Mouse (Mus musculus): ENCODE measurements around the gene Elavl4. TPM values are rescaled to one million over a fixed set of nuclear protein-coding genes. Genes with fewer than 3 reads are reported as not detected.
A peak's percentile ranks its signal among the peaks of the same experiment; 100 is the strongest.

Gene Elavl4
- polyA plus RNA-seq, 1 experiment from 2014 or later = 391 TPM

- Histone ChIP-seq H3K4me1 (ENCODE audit: control insufficient read depth, insufficient read depth, low read length) (no peaks in the 10 kb centered on the region), H3K4me3 (ENCODE audit: low read depth, low read length) (no peak overlapping the region), H3K36me3 (ENCODE audit: control insufficient read depth, insufficient read depth, low read length) (no peaks in the 10 kb centered on the region), H3K9ac (replicated peaks; ENCODE audit: low read depth, low read length) (no peak overlapping the region), H3K9me3 (ENCODE audit: control insufficient read depth, low read length) (no peaks in the 10 kb centered on the region), H3K27ac (ENCODE audit: low read depth, low read length) (no peak overlapping the region), H3K4me2 (ENCODE audit: low read depth, low read length) (no peak overlapping the region), H3K27me3 (ENCODE audit: control insufficient read depth, insufficient read depth, low read length) (no peaks in the 10 kb centered on the region)
- no peak for ATAC-seq (ENCODE audit: low read depth)
- 92% methylated on average over 5 of the region's 5 CpGs for WGBS
These were observed 179.7 kb downstream of the Elavl4 start for GRCm38 (mm10) chr4:110172028-110172427.

DNA sequence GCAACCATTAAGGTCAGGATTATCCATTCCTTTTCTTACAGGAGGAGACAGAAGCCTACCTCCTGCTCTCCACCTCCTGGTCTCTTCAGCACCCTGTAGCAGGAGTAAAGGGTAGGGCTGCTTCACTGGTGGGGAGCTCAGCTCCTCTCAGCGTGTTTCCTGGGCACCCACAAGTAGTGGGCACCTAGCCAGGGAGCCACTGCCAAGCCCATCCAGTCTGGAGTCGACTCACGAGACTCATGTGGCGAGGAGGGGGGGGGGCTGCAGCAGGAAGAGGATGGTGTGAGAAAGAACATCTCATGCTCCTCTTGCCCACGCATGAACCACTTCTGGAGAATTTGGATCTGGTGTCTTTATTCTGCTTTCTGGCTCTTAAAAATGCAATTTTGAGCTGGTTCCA lies 186.5 kb downstream of the Elavl4 start:
- WGBS = 79% methylated on average over 5 of the region's 5 CpGs
- H3K4me3 ChIP-seq (ENCODE audit: low read depth, low read length) = no peak overlapping the region
- H3K4me1 ChIP-seq (ENCODE audit: control insufficient read depth, insufficient read depth, low read length) = no peaks in the 10 kb centered on the region
- H3K27ac ChIP-seq (ENCODE audit: low read depth, low read length) = no peak overlapping the region
- no peaks in the 10 kb centered on the region for H3K36me3 ChIP-seq (ENCODE audit: control insufficient read depth, insufficient read depth, low read length)
- no peaks in the 10 kb centered on the region for H3K9me3 ChIP-seq (ENCODE audit: control insufficient read depth, low read length)
- no peak for ATAC-seq (ENCODE audit: low read depth)
- H3K9ac ChIP-seq (replicated peaks; ENCODE audit: low read depth, low read length) = no peak overlapping the region
- H3K27me3 ChIP-seq (ENCODE audit: control insufficient read depth, insufficient read depth, low read length) = no peaks in the 10 kb centered on the region
- H3K4me2 ChIP-seq (ENCODE audit: low read depth, low read length) = no peak overlapping the region

DNA sequence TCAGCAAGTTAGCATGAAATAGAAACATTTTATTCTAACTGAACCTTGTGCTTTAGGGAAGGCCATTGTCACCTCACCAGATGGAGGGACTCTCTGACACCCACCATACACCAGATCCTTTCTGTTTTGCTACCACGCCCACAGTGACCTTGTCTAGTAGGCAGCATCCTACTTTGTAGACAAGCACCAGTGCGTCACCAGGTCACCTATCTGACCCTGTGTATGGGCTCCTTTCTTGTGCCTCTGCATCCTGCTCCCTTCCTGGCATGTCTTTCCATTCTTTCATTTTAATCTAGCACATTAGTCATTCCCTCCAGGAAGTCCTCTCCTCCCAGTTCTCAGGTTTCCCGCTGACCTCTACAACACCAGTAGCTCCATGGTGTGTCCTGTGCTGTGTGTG lies 190.1 kb downstream of the Elavl4 start:
- H3K9me3 ChIP-seq (ENCODE audit: control insufficient read depth, low read length) = no peaks in the 10 kb centered on the region
- H3K4me1 ChIP-seq (ENCODE audit: control insufficient read depth, insufficient read depth, low read length) = no peaks in the 10 kb centered on the region
- H3K4me2 ChIP-seq (ENCODE audit: low read depth, low read length) = no peak overlapping the region
- no peak overlapping the region for H3K9ac ChIP-seq (replicated peaks; ENCODE audit: low read depth, low read length)
- no peak overlapping the region for H3K4me3 ChIP-seq (ENCODE audit: low read depth, low read length)
- 82% methylated on average over 3 of the region's 3 CpGs for WGBS
- H3K36me3 ChIP-seq (ENCODE audit: control insufficient read depth, insufficient read depth, low read length) = no peaks in the 10 kb centered on the region
- ATAC-seq (ENCODE audit: low read depth) = no peak
- H3K27me3 ChIP-seq (ENCODE audit: control insufficient read depth, insufficient read depth, low read length) = no peaks in the 10 kb centered on the region
- H3K27ac ChIP-seq (ENCODE audit: low read depth, low read length) = no peak overlapping the region

GRCm38 (mm10) chr4:110157515-110158159 lies 194.1 kb downstream of the Elavl4 start:
- Histone ChIP-seq H3K4me2 (ENCODE audit: low read depth, low read length) (no peak overlapping the region), H3K9me3 (ENCODE audit: control insufficient read depth, low read length) (no peaks in the 10 kb centered on the region), H3K27me3 (ENCODE audit: control insufficient read depth, insufficient read depth, low read length) (no peaks in the 10 kb centered on the region), H3K4me3 (ENCODE audit: low read depth, low read length) (no peak overlapping the region), H3K9ac (replicated peaks; ENCODE audit: low read depth, low read length) (no peak overlapping the region), H3K27ac (ENCODE audit: low read depth, low read length) (no peak overlapping the region), H3K4me1 (ENCODE audit: control insufficient read depth, insufficient read depth, low read length) (peaks cover 4% of the 10 kb centered on the region; the same call in 1 of the 2 replicates), H3K36me3 (ENCODE audit: control insufficient read depth, insufficient read depth, low read length) (no peaks in the 10 kb centered on the region)
- peak; percentile 42; the same call in 1 of the 2 replicates for ATAC-seq (ENCODE audit: low read depth)
- WGBS = 28% methylated on average over 3 of the region's 3 CpGs

DNA sequence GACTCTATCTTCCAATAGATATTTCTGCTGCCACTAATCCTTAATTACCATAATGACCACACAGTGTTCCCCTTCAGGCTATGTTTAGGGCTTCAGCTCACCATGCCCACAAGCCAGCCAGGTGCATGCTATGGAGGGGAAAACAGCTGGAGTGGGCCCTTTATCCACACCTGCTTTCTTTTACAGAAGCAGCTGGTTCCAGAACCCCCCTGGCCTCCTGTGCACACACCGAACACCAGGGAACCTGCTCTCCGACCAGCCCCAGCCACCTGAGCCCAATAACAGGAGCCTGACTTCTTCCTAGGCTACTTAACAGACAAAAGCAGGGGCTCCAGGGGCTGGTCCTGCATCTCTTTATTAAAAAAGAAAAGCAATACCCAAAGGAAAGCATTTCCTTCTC lies 195.8 kb downstream of the Elavl4 start:
- Histone ChIP-seq H3K4me1 (ENCODE audit: control insufficient read depth, insufficient read depth, low read length) (peaks cover 12% of the 10 kb centered on the region; the same call in 1 of the 2 replicates), H3K27me3 (ENCODE audit: control insufficient read depth, insufficient read depth, low read length) (no peaks in the 10 kb centered on the region)

More for the DNA sequence above, 195.8 kb downstream of the Elavl4 start:
- Histone ChIP-seq H3K9me3 (ENCODE audit: control insufficient read depth, low read length) (no peaks in the 10 kb centered on the region), H3K9ac (replicated peaks; ENCODE audit: low read depth, low read length) (no peak overlapping the region), H3K27ac (ENCODE audit: low read depth, low read length) (0 out of 2 replicates have a peak overlapping the region, but pooled peaks have one; percentile 10), H3K36me3 (ENCODE audit: control insufficient read depth, insufficient read depth, low read length) (no peaks in the 10 kb centered on the region), H3K4me2 (ENCODE audit: low read depth, low read length) (no peak overlapping the region), H3K4me3 (ENCODE audit: low read depth, low read length) (no peak overlapping the region)
- WGBS = 26% methylated on average over 2 of the region's 2 CpGs
- ATAC-seq (ENCODE audit: low read depth) = no peak

Other genes with a start within 250 kb of the Elavl4 start
- 1.5 and 3.4 TPM in 2 replicates for gene Agbl4, start 45.8 kb upstream of the Elavl4 start, polyA plus RNA-seq (2014; fragmentation: Nextera tagmentation; extraction: Ambion mirVana)

Measured in neural tube, embryonic 14.5 days (tissue).